Mouse (Mus musculus) thymus, adult 2 months (tissue): ENCODE measurements around the gene Zfp367. TPM values are rescaled to one million over a fixed set of nuclear protein-coding genes. Genes with fewer than 3 reads are reported as not detected.
A peak's percentile ranks its signal among the peaks of the same experiment; 100 is the strongest.

Experiments
- DNase-seq: peaks from one replicate; pipeline ENCODE4 v3.0.0; 2021
- H3K27ac ChIP-seq: fragments of 200-500 bp; 2 replicates; pipeline ENCODE4 v1.5.1; 2012; ENCODE audit warnings: low read length, control low read depth; ENCODE audit not compliant: control insufficient read depth, insufficient read depth
- H3K27me3 ChIP-seq: fragments of 200-500 bp; 2 replicates; pipeline ENCODE4 v1.6.1; 2012; ENCODE audit warnings: mild to moderate bottlenecking, low read length, moderate library complexity, mixed read lengths; ENCODE audit not compliant: control insufficient read depth, insufficient read depth
- H3K36me3 ChIP-seq: fragments of 200-500 bp; 2 replicates; pipeline ENCODE4 v1.6.1; 2012; ENCODE audit warnings: mild to moderate bottlenecking, low read length, moderate library complexity; ENCODE audit not compliant: control insufficient read depth, insufficient read depth
- H3K4me1 ChIP-seq: fragments of 200-500 bp; replicated peaks from 2 replicates; pipeline ENCODE4 v1.6.1; 2012; ENCODE audit warnings: low read length; ENCODE audit not compliant: control insufficient read depth, insufficient read depth
- H3K4me3 ChIP-seq: fragments of 200-500 bp; 2 replicates; pipeline ENCODE4 v1.5.1; 2012; ENCODE audit warnings: mild to moderate bottlenecking, low read length, control low read depth, moderate library complexity; ENCODE audit not compliant: control insufficient read depth, insufficient read depth
- CTCF ChIP-seq: fragments of 200-500 bp; IDR thresholded peaks from 2 replicates; pipeline ENCODE4 v1.5.1; 2012; ENCODE audit warnings: mild to moderate bottlenecking, control low read depth, low read length, moderate library complexity, borderline replicate concordance; ENCODE audit not compliant: control insufficient read depth, poor library complexity, insufficient read depth; ENCODE audit errors: extremely low read depth
- POLR2A ChIP-seq: fragments of 200-500 bp; IDR thresholded peaks from 2 replicates; pipeline ENCODE4 v1.6.1; 2012; ENCODE audit warnings: mild to moderate bottlenecking, low read length, control low read depth, moderate library complexity; ENCODE audit not compliant: control insufficient read depth, poor library complexity, insufficient read depth; ENCODE audit errors: extremely low read depth
- WGBS: fragments of 180-500 bp; shearing (Covaris S2); methylation state at CpG from one replicate; pipeline ENCODE4 v1.1.7; 2018; 5-methylcytosine and 5-hydroxymethylcytosine counted together
- polyA plus RNA-seq: library from polyadenylated mRNA; depleted of rRNA; stranded (reverse); fragments of >200 nt; gene quantifications from 2 replicates; pipeline ENCODE4 v1.2.3, GENCODE M21; 2012; rRNA removed

Gene Zfp367
- 13.3 and 16.2 TPM in 2 replicates for polyA plus RNA-seq

DNA sequence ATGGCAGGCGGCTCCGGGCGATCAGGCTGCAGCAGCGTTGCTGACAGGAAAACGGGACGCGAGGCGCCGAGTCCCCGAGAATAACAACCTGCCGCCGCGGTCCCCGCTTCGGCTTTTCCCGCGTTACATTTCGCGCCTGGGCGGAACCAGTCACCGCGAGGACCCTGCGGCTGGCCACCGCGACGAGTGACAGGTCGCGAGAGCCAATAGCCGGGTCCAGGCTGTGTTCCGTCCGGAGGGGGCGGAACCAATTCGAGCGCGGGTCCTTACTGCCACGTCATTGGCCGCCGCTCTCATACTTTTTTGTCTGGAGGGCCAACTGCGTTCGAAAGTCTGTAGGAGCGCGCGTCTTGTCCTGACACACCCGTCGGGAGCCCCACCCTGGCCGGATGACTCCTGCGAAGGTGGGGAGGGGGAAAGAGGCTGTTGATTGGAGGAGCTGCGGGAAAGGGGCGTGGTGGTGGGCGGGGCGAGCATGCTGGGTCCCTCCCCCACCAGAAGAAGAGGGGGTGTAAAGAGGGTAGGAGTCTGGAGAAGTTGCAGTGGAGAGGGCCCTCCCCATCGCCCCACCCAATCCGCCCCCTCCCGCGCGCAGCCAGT lies at the start of gene Zfp367:
TSS of gene Zfp367 (minus strand) at position 120 of the 600 bp plus-strand sequence.
- H3K36me3 ChIP-seq: no peaks in the 10 kb centered on the region
- under 1% methylated on average over 56 of the region's 56 CpGs for WGBS
- TF ChIP-seq CTCF (no peak), POLR2A (0 out of 2 replicates have a peak, but pooled peaks have one; percentile 40)
- H3K27ac ChIP-seq: peak within 1 kb of the TSS; percentile 4; the same call in 1 of the 2 replicates
- peaks cover 4% of the 10 kb centered on the region for H3K4me1 ChIP-seq
- peak within 1 kb of the TSS; percentile 87 for H3K4me3 ChIP-seq
- peak; percentile 99 for DNase-seq
- no peaks in the 10 kb centered on the region for H3K27me3 ChIP-seq

DNA sequence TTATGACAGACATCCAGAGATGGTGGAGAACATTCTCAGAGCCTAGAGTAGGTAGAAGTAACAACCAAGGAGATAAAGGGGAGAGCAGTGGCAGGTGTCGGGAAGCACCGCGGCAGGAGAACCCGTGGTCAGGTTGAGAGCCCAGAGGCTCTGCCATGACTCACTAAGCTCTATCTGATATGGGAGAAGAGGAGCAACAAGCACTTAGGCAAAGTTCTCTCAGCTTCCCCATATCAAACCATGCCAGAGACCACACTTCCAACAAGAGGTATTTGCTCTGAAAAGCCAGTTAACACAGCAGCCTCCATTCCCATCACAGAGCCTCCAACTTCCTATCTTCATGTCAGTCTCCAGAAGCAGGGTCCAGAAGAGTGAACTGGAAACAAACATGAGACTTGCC lies 47.9 kb upstream of the Zfp367 start:
- H3K36me3 ChIP-seq: no peaks in the 10 kb centered on the region
- WGBS: 91% methylated on average over 4 of the region's 4 CpGs
- no peaks in the 10 kb centered on the region for H3K27me3 ChIP-seq
- TF ChIP-seq POLR2A (no peak), CTCF (no peak)
- no peaks in the 10 kb centered on the region for H3K4me1 ChIP-seq
- H3K4me3 ChIP-seq: no peak overlapping the region
- DNase-seq: no peak
- H3K27ac ChIP-seq: no peak overlapping the region

DNA sequence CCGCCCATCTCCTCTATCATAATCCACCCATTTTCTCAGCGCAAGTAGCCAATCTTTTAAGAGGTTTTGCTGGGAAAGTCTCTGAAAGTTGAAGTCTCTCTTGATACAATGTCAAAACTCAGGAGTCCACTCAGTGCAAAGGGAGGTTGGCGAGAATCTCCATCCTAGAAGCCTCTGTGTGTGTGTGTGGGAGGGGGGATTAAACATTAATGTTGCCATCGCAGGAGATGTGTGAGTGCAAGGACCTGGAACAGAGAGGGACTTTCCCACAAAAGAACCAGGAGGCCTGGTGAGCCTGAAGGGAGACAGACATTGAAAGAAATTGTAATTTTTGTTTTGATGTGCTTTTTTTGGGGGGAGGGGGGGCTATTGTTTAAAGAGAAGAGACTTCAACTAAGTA lies 45.3 kb upstream of the Zfp367 start:
- no peak overlapping the region for H3K4me3 ChIP-seq
- WGBS: 87% methylated on average over 4 of the region's 4 CpGs
- DNase-seq: no peak
- TF ChIP-seq CTCF (no peak), POLR2A (no peak)
- no peaks in the 10 kb centered on the region for H3K4me1 ChIP-seq
- H3K36me3 ChIP-seq: no peaks in the 10 kb centered on the region
- no peaks in the 10 kb centered on the region for H3K27me3 ChIP-seq
- H3K27ac ChIP-seq: no peak overlapping the region

DNA sequence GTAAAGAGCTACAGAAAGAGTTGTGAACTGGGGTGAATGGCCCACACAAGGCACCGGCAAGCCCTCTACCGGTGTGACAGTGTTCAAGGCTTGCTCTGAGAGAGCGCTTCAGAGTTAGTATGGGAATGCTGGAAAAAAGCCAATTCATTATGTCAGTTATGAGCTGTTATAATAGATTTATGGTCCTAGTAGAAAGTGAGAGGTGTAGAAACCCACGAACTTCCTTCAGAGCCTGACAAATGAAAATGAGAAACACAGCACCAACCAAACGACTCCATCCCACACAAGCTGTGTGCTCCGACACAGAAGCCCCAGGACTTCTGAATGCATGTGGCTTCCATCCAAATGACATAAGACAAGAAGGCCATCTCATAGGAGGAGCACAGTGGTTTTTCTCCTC lies 44.9 kb upstream of the Zfp367 start:
- H3K27ac ChIP-seq: no peak overlapping the region
- H3K36me3 ChIP-seq: no peaks in the 10 kb centered on the region
- no peak for TF ChIP-seq CTCF
- no peak for TF ChIP-seq POLR2A
- WGBS: 46% methylated on average over 6 of the region's 6 CpGs
- no peaks in the 10 kb centered on the region for H3K4me1 ChIP-seq
- DNase-seq: no peak
- H3K27me3 ChIP-seq: no peaks in the 10 kb centered on the region
- H3K4me3 ChIP-seq: no peak overlapping the region

DNA sequence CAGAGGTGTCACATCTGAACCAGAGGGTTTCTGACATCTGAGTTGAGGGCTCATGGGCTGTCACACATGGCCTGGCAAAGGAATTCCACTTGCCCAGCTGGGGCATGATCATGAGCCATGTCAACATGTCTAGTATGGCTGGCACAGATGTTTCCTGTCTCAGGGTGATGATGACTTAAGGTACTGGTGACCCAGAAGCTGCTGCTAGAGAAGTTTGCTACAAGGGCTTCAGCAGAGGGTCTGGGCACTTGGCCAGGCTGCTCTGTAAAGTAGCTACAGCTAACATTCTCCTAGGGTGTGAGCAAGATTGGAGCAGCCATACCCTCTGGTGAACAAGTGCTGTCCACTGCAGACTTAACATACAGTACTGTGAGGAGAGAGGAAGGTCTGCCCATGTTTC lies 34.1 kb upstream of the Zfp367 start:
- no peaks in the 10 kb centered on the region for H3K27me3 ChIP-seq
- H3K4me3 ChIP-seq: no peak overlapping the region
- no peak for DNase-seq
- H3K36me3 ChIP-seq: no peaks in the 10 kb centered on the region
- H3K4me1 ChIP-seq: no peaks in the 10 kb centered on the region
- no peak overlapping the region for H3K27ac ChIP-seq
- no peak for TF ChIP-seq POLR2A
- TF ChIP-seq CTCF: no peak

DNA sequence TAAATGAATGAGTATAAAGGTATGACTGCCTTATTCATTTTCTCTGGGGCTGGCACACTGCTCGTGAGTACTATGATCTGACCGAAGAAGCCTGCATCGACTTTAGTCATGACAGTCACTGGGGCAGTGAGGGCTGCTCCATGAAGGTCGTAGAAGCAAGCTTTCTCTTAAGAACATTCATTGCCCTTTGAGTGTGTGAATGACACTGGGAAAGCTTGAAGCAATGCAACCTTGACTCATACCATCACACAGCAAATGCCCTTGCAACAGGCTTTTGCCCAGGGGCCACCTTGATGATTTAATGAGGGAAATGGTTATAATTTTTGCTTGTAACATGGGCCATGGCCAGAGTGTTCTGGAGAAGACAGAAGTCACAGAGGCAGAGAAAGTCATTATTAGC lies 33.5 kb upstream of the Zfp367 start:
- 96% methylated on average over 4 of the region's 4 CpGs for WGBS
- H3K4me1 ChIP-seq: no peaks in the 10 kb centered on the region
- no peaks in the 10 kb centered on the region for H3K27me3 ChIP-seq
- H3K4me3 ChIP-seq: no peak overlapping the region
- no peak for TF ChIP-seq POLR2A
- TF ChIP-seq CTCF: no peak
- no peaks in the 10 kb centered on the region for H3K36me3 ChIP-seq
- no peak for DNase-seq
- H3K27ac ChIP-seq: no peak overlapping the region

DNA sequence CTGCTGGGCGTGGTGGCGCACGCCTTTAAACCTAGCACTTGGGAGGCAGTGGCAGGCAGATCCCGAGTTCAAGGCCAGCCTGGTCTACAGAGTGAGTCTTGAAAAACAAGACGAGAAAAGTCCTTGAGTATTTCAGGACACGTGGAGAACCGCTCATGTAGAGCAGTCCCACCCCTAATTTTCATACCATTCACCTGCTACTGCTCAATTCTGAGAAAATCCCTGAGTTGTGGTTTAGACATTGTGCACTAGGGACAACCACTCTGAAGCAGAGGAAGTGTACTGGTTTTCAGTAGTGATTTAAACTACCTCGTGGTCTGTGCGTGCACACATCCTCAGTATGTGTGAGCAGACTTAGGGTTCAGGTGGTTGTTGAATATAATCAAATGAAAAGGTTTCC lies 32.6 kb upstream of the Zfp367 start:
- no peaks in the 10 kb centered on the region for H3K36me3 ChIP-seq
- no peaks in the 10 kb centered on the region for H3K4me1 ChIP-seq
- no peak overlapping the region for H3K4me3 ChIP-seq
- H3K27me3 ChIP-seq: no peaks in the 10 kb centered on the region
- no peak overlapping the region for H3K27ac ChIP-seq
- DNase-seq: no peak
- 43% methylated on average over 9 of the region's 9 CpGs for WGBS
- TF ChIP-seq CTCF: no peak
- TF ChIP-seq POLR2A: no peak
